In the genomic region with DNA sequence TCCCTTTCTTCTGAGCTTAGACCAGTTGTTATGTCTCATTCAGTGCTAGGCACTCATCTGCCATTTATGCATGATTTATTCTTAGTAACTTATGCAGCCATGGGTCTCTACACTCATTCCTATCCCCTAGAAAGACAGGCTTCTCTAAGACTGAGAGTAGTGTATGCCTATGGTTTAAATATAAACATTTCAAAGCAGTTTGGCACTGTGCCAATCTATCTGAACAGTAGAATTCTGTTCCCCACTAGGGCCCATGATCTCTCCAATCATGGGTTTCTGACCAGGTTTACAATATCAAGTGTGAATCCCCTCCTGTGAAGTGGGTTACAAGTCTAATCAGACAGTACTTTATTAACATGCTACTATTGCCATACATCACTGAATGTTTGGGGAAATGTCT, we compare ENCODE assay signal across 25 mouse cellular contexts.
"Had no signal": no experiment of that assay in that cellular context is flagged by ENCODE, and none has a peak within 500 bp of the region (broad histone marks: within the 10 kb centered on the region; RNA-seq: fewer than 3 reads in every experiment).

No protein-coding gene starts in this region.

- H3K9ac ChIP-seq: heart, embryonic 13.5 days; heart, embryonic 15.5 days; hindbrain, embryonic 13.5 days; hindbrain, embryonic 15.5 days; kidney, embryonic 15.5 days; limb, embryonic 13.5 days; liver, embryonic 13.5 days; liver, embryonic 15.5 days had no signal

- H3K36me3 ChIP-seq: heart, embryonic 13.5 days; heart, embryonic 15.5 days; hindbrain, embryonic 13.5 days; hindbrain, embryonic 15.5 days; kidney, embryonic 15.5 days; limb, embryonic 13.5 days; liver, embryonic 13.5 days; liver, embryonic 15.5 days had no signal

- DNase-seq: gastrocnemius, postnatal 14 days; gastrocnemius, postnatal 36 days; heart, adult 11 months; heart, adult 2 months; heart, postnatal 14 days; heart, postnatal 36 days; kidney, adult 11 months; kidney, adult 2 months; kidney, adult 9 months; kidney, postnatal 10 days; kidney, postnatal 36 days; liver; liver, embryonic 13.5 days had no signal

- H3K9me3 ChIP-seq: heart, embryonic 15.5 days; hindbrain, embryonic 13.5 days; hindbrain, embryonic 15.5 days; kidney, embryonic 15.5 days; limb, embryonic 13.5 days; liver, embryonic 13.5 days; liver, embryonic 15.5 days had no signal

- ATAC-seq: intestine, embryonic 16.5 days had no signal

- H3K4me3 ChIP-seq: heart, adult 2 months; heart, embryonic 13.5 days; heart, embryonic 15.5 days; hindbrain, embryonic 13.5 days; hindbrain, embryonic 15.5 days; kidney, embryonic 15.5 days; layer of hippocampus, adult 2 months; left cerebral cortex, adult 2 months; limb, embryonic 13.5 days; liver, embryonic 13.5 days; liver, embryonic 15.5 days had no signal

- H3K27me3 ChIP-seq: heart, embryonic 13.5 days; heart, embryonic 15.5 days; hindbrain, embryonic 13.5 days; hindbrain, embryonic 15.5 days; kidney, embryonic 15.5 days; limb, embryonic 13.5 days; liver, embryonic 13.5 days; liver, embryonic 15.5 days had no signal

- H3K4me1 ChIP-seq: heart, embryonic 13.5 days; heart, embryonic 15.5 days; hindbrain, embryonic 13.5 days; hindbrain, embryonic 15.5 days; limb, embryonic 13.5 days; liver, embryonic 13.5 days; liver, embryonic 15.5 days had no signal

- H3K4me2 ChIP-seq: heart, embryonic 11.5 days; heart, embryonic 13.5 days; heart, embryonic 15.5 days; hindbrain, embryonic 13.5 days; hindbrain, embryonic 15.5 days; kidney, embryonic 15.5 days; limb, embryonic 13.5 days; liver, embryonic 11.5 days; liver, embryonic 13.5 days; liver, embryonic 15.5 days had no signal

- H3K27ac ChIP-seq: heart, adult 2 months; heart, embryonic 13.5 days; heart, embryonic 15.5 days; hindbrain, embryonic 13.5 days; hindbrain, embryonic 15.5 days; kidney, embryonic 15.5 days; layer of hippocampus, adult 2 months; left cerebral cortex, adult 2 months; limb, embryonic 13.5 days; liver, embryonic 13.5 days; liver, embryonic 15.5 days had no signal
